Mouse (Mus musculus) lung, postnatal 0 days (tissue): ENCODE results near the gene Dse. TPM values are rescaled to one million over a fixed set of nuclear protein-coding genes. Genes with fewer than 3 reads are reported as not detected.

Experiments
- ATAC-seq: fragments of 200-750 bp; cut with Nextera tagmentation; 2 replicates; pipeline ENCODE4 v1.8.0; 2017; ENCODE audit warnings: moderate library complexity
- DNase-seq: peaks from one replicate; pipeline ENCODE4 v3.0.0-alpha.2; 2016; ENCODE audit warnings: low spot score
- H3K27ac ChIP-seq: fragments of 300-500 bp; sonication (generic); 2 replicates; pipeline ENCODE4 v1.5.1; 2014; ENCODE audit warnings: antibody characterized with exemption, mild to moderate bottlenecking, low read length, mixed read lengths
- H3K27me3 ChIP-seq: fragments of 300-500 bp; sonication (generic); replicated peaks from 2 replicates; pipeline ENCODE4 v1.6.1; 2014; ENCODE audit warnings: low read length, mixed read lengths; ENCODE audit not compliant: insufficient read depth
- H3K36me3 ChIP-seq: fragments of 300-500 bp; sonication (generic); 2 replicates; pipeline ENCODE4 v1.6.1; 2014; ENCODE audit warnings: low read length, mixed read lengths; ENCODE audit not compliant: insufficient read depth
- H3K4me1 ChIP-seq: fragments of 300-500 bp; sonication (generic); 2 replicates; pipeline ENCODE4 v1.6.1; 2014; ENCODE audit warnings: antibody characterized with exemption, low read depth, low read length, mixed read lengths; ENCODE audit not compliant: insufficient read depth
- H3K4me2 ChIP-seq: fragments of 300-500 bp; sonication (generic); replicated peaks from 2 replicates; pipeline ENCODE4 v1.6.1; 2014; ENCODE audit warnings: low read depth, mild to moderate bottlenecking, low read length, moderate library complexity, mixed read lengths
- H3K4me3 ChIP-seq: fragments of 300-500 bp; sonication (generic); 2 replicates; pipeline ENCODE4 v1.5.1; 2014; ENCODE audit warnings: low read depth, low read length
- H3K9ac ChIP-seq: fragments of 300-500 bp; sonication (generic); replicated peaks from 2 replicates; pipeline ENCODE4 v1.6.1; 2014; ENCODE audit warnings: low read depth, mild to moderate bottlenecking
- H3K9me3 ChIP-seq: fragments of 300-500 bp; sonication (generic); 2 replicates; pipeline ENCODE4 v1.6.1; 2016; ENCODE audit warnings: low read length, mixed read lengths
- CTCF ChIP-seq: IDR thresholded peaks from 2 replicates; pipeline ENCODE4 v1.5.1; 2016; ENCODE audit warnings: antibody characterized with exemption, mild to moderate bottlenecking
- EP300 ChIP-seq: IDR thresholded peaks from 2 replicates; pipeline ENCODE4 v1.6.1; 2016; ENCODE audit warnings: antibody characterized with exemption, mild to moderate bottlenecking, control low read depth
- WGBS: fragments of 180-500 bp; shearing (Covaris S2); extraction: QIAGEN DNeasy Blood & Tissue Kit; methylation state at CpG from one replicate; pipeline ENCODE4 v1.1.7; 2014; 5-methylcytosine and 5-hydroxymethylcytosine counted together
- polyA plus RNA-seq: library from polyadenylated mRNA; unstranded; fragments of >200 nt; fragmentation: Nextera tagmentation; extraction: Ambion mirVana; gene quantifications from 2 replicates; pipeline ENCODE4 v1.2.1, GENCODE M21; 2015

Gene Dse
- polyA plus RNA-seq, 1 experiment from 2014 or later = 15.4 TPM

GRCm38 (mm10) chr10:34117131-34117530, 90.4 kb downstream of the Dse start:
- Histone ChIP-seq H3K27me3 (no peaks in the 10 kb centered on the region), H3K9me3 (no peaks in the 10 kb centered on the region), H3K36me3 (no peaks in the 10 kb centered on the region), H3K4me2 (no peak overlapping the region), H3K27ac (no peak overlapping the region), H3K9ac (no peak overlapping the region), H3K4me3 (no peak overlapping the region), H3K4me1 (no peaks in the 10 kb centered on the region)
- DNase-seq = no peak
- 41% methylated on average over 3 of the region's 3 CpGs for WGBS
- TF ChIP-seq EP300 (no peak), CTCF (no peak)
- ATAC-seq = no peak

DNA sequence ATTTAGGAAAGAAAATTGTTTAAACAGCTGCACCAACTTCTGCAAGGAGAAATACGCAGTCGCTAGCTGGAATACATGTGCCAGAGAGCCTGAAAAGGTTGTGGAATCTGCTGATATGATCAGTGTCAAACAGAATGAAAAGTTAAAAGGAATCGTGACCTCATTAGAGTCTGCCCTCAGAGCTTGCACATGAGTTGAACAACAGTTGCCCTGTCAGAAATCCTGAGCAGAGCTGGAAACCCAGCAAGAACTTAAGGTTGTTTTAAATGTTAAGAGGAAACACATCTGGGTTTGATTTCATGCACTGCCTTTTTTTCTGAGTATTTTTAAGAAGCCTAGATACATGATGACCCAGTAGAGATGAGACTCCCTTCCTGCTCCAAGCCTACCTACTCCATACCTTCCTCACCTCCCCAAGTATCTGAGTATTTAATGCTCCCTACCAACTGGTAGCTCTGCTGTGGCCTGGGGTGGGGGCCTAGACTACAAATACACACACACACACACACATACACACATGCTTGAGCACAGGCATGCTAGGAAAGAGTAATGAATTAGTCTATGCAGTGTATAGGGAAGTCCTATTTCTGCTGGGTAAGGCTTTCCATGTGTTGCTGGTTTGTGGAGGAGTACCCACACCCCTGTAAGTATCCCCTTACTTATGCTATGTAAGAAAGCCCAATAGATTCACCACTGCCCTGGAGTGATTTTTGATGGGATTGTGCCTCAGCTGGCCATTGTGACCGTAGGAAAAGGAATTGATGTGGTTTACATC, 95.4 kb downstream of the Dse start:
- WGBS = 60% methylated on average over 4 of the region's 4 CpGs
- ATAC-seq (no peak), DNase-seq (no peak)
- Histone ChIP-seq H3K9me3 (no peaks in the 10 kb centered on the region), H3K27ac (no peak overlapping the region), H3K27me3 (no peaks in the 10 kb centered on the region), H3K4me2 (no peak overlapping the region), H3K36me3 (no peaks in the 10 kb centered on the region), H3K4me3 (no peak overlapping the region), H3K9ac (no peak overlapping the region), H3K4me1 (no peaks in the 10 kb centered on the region)
- TF ChIP-seq EP300 = no peak
- no peak for TF ChIP-seq CTCF

DNA sequence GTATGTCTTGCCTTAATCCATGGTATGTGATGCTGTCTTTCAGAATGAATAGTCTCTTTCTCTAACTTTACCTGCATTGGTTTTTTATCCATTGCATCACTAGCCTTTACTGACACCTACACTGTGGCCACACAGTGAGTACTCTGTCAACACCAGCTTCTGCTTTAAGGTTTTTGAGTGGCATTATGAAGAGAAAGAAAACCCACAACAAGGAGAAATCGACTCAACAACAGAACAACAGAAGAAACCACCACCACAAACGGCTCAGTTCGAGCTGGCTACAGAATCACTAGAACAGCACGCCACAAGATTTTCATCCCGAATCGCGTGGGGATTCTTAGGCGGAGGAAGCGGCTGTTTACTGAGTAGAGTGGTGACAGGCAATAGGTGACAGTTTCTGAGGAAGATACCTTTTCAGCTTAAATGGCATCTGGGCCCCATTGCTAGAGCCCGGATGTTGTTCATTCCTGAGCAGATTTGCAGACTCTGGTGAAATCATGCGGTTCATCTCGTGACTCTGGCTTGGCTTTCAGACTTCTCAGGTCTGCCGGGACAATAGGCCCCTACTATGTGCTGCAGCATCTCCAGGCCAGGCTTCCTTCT, 96.6 kb downstream of the Dse start:
- H3K27me3 ChIP-seq = no peaks in the 10 kb centered on the region
- H3K9me3 ChIP-seq = no peaks in the 10 kb centered on the region
- WGBS = 73% methylated on average over 13 of the region's 13 CpGs
- no peak for DNase-seq
- H3K36me3 ChIP-seq = no peaks in the 10 kb centered on the region
- TF ChIP-seq EP300 (no peak), CTCF (no peak)
- ATAC-seq = no peak
- no peak overlapping the region for H3K4me3 ChIP-seq
- no peaks in the 10 kb centered on the region for H3K4me1 ChIP-seq
- no peak overlapping the region for H3K27ac ChIP-seq
- no peak overlapping the region for H3K4me2 ChIP-seq
- no peak overlapping the region for H3K9ac ChIP-seq

Other genes with a start within 250 kb of the Dse start
- 95.9 and 96.5 TPM in 2 replicates for gene Rwdd1, start 188.1 kb downstream of the Dse start, polyA plus RNA-seq
- gene Trappc3l, start 170.1 kb downstream of the Dse start, polyA plus RNA-seq = not detected in 2 replicates
- not detected in 2 replicates for gene Calhm4, start 163.4 kb downstream of the Dse start, polyA plus RNA-seq
- gene Calhm5, start 111.2 kb downstream of the Dse start, polyA plus RNA-seq = 1.2 and 1.3 TPM in 2 replicates
- 1.1 TPM in 2 replicates for gene Calhm6, start 79.7 kb downstream of the Dse start, polyA plus RNA-seq
- gene Tspyl1, start 74.5 kb upstream of the Dse start, polyA plus RNA-seq = 73.3 and 79.6 TPM in 2 replicates
- gene Tspyl4, start 89.7 kb upstream of the Dse start, polyA plus RNA-seq = 7.7 and 9.7 TPM in 2 replicates
- gene Col10a1, start 182.3 kb upstream of the Dse start, polyA plus RNA-seq = 0.11 and 0.19 TPM in 2 replicates
- gene Nt5dc1, start 210.8 kb upstream of the Dse start, polyA plus RNA-seq = 11.3 and 12.7 TPM in 2 replicates